Mouse (Mus musculus): ENCODE measurements around the gene Dennd4a.

The Dennd4a gene

GRCm38 (mm10) chr9:64810822-64811537 is at the start of gene Dennd4a:
Gene Dennd4a, plus strand, starts transcription at chr9:64811340.
- ATAC-seq (ENCODE audit: insufficient number of reproducible peaks, low FRiP score, low TSS enrichment) = peak; percentile 98

- ATAC-seq (ENCODE audit: insufficient number of reproducible peaks, low FRiP score, low TSS enrichment) = no peak
Measured at GRCm38 (mm10) chr9:64764824-64765223, 46.3 kb upstream of the Dennd4a start.

GRCm38 (mm10) chr9:64766136-64766535 is 45.0 kb upstream of the Dennd4a start:
- no peak for ATAC-seq (ENCODE audit: insufficient number of reproducible peaks, low FRiP score, low TSS enrichment)

GRCm38 (mm10) chr9:64767796-64768195 is 43.3 kb upstream of the Dennd4a start:
- ATAC-seq (ENCODE audit: insufficient number of reproducible peaks, low FRiP score, low TSS enrichment) = no peak

- no peak for ATAC-seq (ENCODE audit: insufficient number of reproducible peaks, low FRiP score, low TSS enrichment)
Measured at GRCm38 (mm10) chr9:64769066-64769695, 42.0 kb upstream of the Dennd4a start.

GRCm38 (mm10) chr9:64769911-64770310 is 41.2 kb upstream of the Dennd4a start:
- ATAC-seq (ENCODE audit: insufficient number of reproducible peaks, low FRiP score, low TSS enrichment) = no peak

GRCm38 (mm10) chr9:64770411-64770849 is 40.7 kb upstream of the Dennd4a start:
- ATAC-seq (ENCODE audit: insufficient number of reproducible peaks, low FRiP score, low TSS enrichment) = no peak

GRCm38 (mm10) chr9:64771236-64771635 is 39.9 kb upstream of the Dennd4a start:
- ATAC-seq (ENCODE audit: insufficient number of reproducible peaks, low FRiP score, low TSS enrichment) = no peak

GRCm38 (mm10) chr9:64773254-64773653 is 37.9 kb upstream of the Dennd4a start:
- ATAC-seq (ENCODE audit: insufficient number of reproducible peaks, low FRiP score, low TSS enrichment) = no peak

- no peak for ATAC-seq (ENCODE audit: insufficient number of reproducible peaks, low FRiP score, low TSS enrichment)
Measured at GRCm38 (mm10) chr9:64773936-64774335, 37.2 kb upstream of the Dennd4a start.

GRCm38 (mm10) chr9:64774411-64774811 is 36.7 kb upstream of the Dennd4a start:
- peak; percentile 61; the same call in 1 of the 2 replicates for ATAC-seq (ENCODE audit: insufficient number of reproducible peaks, low FRiP score, low TSS enrichment)

- no peak for ATAC-seq (ENCODE audit: insufficient number of reproducible peaks, low FRiP score, low TSS enrichment)
Measured at GRCm38 (mm10) chr9:64774883-64775282, 36.3 kb upstream of the Dennd4a start.

GRCm38 (mm10) chr9:64775491-64775890 is 35.6 kb upstream of the Dennd4a start:
- ATAC-seq (ENCODE audit: insufficient number of reproducible peaks, low FRiP score, low TSS enrichment) = no peak

- ATAC-seq (ENCODE audit: insufficient number of reproducible peaks, low FRiP score, low TSS enrichment) = no peak
Measured at GRCm38 (mm10) chr9:64777441-64777987, 33.6 kb upstream of the Dennd4a start.

GRCm38 (mm10) chr9:64778151-64778550 is 33.0 kb upstream of the Dennd4a start:
- no peak for ATAC-seq (ENCODE audit: insufficient number of reproducible peaks, low FRiP score, low TSS enrichment)

- ATAC-seq (ENCODE audit: insufficient number of reproducible peaks, low FRiP score, low TSS enrichment) = no peak; the same call in 1 of the 2 replicates
Measured at GRCm38 (mm10) chr9:64779628-64780027, 31.5 kb upstream of the Dennd4a start.

- no peak for ATAC-seq (ENCODE audit: insufficient number of reproducible peaks, low FRiP score, low TSS enrichment)
Measured at GRCm38 (mm10) chr9:64783511-64783910, 27.6 kb upstream of the Dennd4a start.

GRCm38 (mm10) chr9:64784841-64785240 is 26.3 kb upstream of the Dennd4a start:
- ATAC-seq (ENCODE audit: insufficient number of reproducible peaks, low FRiP score, low TSS enrichment) = no peak

- no peak for ATAC-seq (ENCODE audit: insufficient number of reproducible peaks, low FRiP score, low TSS enrichment)
Measured at GRCm38 (mm10) chr9:64786216-64786905, 24.8 kb upstream of the Dennd4a start.

- no peak for ATAC-seq (ENCODE audit: insufficient number of reproducible peaks, low FRiP score, low TSS enrichment)
Measured at GRCm38 (mm10) chr9:64788070-64788469, 23.1 kb upstream of the Dennd4a start.

- no peak for ATAC-seq (ENCODE audit: insufficient number of reproducible peaks, low FRiP score, low TSS enrichment)
Measured at GRCm38 (mm10) chr9:64789341-64789761, 21.8 kb upstream of the Dennd4a start.

Data from cerebellum, adult (tissue).